Mouse (Mus musculus) neural tube, embryonic 10.5 days (tissue): ENCODE results near the gene Tcl1b1.
"Not testable (repeated sequence)": the region's sequence is repeated elsewhere in the genome, so short reads cannot be mapped to it uniquely, and the experiment has no call there.

Experiments
- DNase-seq: peaks from one replicate; pipeline ENCODE4 v3.0.0-alpha.2; 2017; ENCODE audit warnings: low spot score; ENCODE audit errors: extremely low spot score

The Tcl1b1 gene

GRCm38 (mm10) chr12:105190743-105191142, 31.3 kb downstream of the Tcl1b1 start, which contains the start of gene Tcl1b3:
TSS of gene Tcl1b3 (plus strand) at chr12:105191043.
- not testable (repeated sequence) for DNase-seq

- DNase-seq = peak; percentile 16
Observed at GRCm38 (mm10) chr12:105199684-105200497, 40.4 kb downstream of the Tcl1b1 start.

GRCm38 (mm10) chr12:105201657-105202056, 42.2 kb downstream of the Tcl1b1 start, which contains the start of gene Tcl1b4:
TSS of gene Tcl1b4 (plus strand) at chr12:105201957.
- DNase-seq = not testable (repeated sequence)

GRCm38 (mm10) chr12:105207071-105207470, 47.6 kb downstream of the Tcl1b1 start:
- no peak for DNase-seq

GRCm38 (mm10) chr12:105208441-105208840, 49.0 kb downstream of the Tcl1b1 start:
- no peak for DNase-seq

- DNase-seq = no peak
Observed at GRCm38 (mm10) chr12:105209231-105209630, 49.7 kb downstream of the Tcl1b1 start.
